Mouse (Mus musculus): ENCODE measurements around the gene Lrrk1.

DNA sequence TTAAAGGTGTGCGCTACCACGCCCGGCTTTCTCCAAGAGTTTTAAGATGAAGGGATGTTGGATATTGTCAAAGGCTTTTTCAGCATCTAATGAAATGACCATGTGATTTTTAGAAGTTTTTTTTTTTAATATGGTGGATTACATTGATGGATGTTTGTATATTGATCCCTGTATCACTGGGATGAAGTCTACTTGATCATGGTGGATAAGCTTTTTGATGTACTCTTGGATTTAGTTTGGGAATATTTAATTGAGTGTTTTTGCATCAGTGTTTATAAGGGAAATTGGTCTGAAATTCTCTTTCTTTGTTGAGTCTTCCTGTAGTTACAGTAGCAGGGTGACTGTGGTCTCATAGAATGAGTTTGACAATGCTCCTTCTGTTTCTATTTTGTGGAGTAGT lies 150.0 kb downstream of the Lrrk1 start:
- TF ChIP-seq CTCF (IDR thresholded peaks at IDR 0.05; ENCODE audit: low read depth) = no peak
- TF ChIP-seq EP300 (IDR thresholded peaks at IDR 0.05; ENCODE audit: low read depth) = no peak

Data from liver, postnatal 0 days (tissue).